7 mouse cellular contexts compared by ENCODE assay signal in the genomic region with DNA sequence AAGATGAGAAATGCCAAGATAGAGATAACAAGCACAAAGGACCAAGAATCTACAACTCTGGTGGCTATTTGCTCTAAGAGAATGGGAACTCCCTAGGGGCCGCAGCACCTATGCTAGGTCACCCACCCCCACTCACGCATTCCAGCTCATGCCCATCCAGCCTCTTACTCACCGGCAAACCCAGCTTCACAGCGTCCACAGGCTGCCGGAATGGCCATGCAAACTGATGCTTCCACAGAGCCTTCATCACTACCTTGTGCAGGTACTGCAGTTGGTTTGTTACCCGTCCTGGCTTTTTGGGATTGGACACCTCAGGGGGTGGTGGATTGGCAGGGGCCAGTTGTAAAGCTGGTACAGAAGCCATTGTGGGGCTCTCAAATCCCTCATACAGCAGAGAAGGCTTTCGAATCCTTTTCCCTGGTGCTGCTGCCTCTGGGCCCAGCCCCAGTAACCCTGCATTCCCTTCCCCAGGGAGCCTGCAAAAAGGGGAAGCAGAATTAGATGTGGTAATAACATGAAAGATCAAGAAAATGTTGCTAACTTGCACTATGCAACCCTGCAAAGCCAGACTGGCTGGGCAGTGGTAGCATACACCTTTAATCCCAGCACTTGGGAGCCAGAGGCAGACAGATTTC. TPM values are rescaled to one million over a fixed set of nuclear protein-coding genes. Genes with fewer than 3 reads are reported as not detected.
A peak's percentile ranks its signal among the peaks of the same experiment; 100 is the strongest.
DNase-seq lines count a peak whose midpoint lies in the region; ATAC-seq lines count a peak whose summit lies in the region.

No protein-coding gene starts in this region.

- H3K9ac ChIP-seq in neural tube, embryonic 11.5 days (ENCODE audit: low read length), result peak overlapping the region; percentile 3
- H3K9ac ChIP-seq in embryonic facial prominence, embryonic 11.5 days (replicated peaks; ENCODE audit: low read length), result peak overlapping the region; percentile 15
- peak overlapping the region; percentile 59 for H3K9ac ChIP-seq in hindbrain, embryonic 16.5 days (ENCODE audit: low read depth, low read length)

- ATAC-seq in neural tube, embryonic 11.5 days (ENCODE audit: insufficient read depth, low FRiP score, low TSS enrichment), result no peak
- ATAC-seq in embryonic facial prominence, embryonic 11.5 days (replicated peaks; ENCODE audit: insufficient number of reproducible peaks, low FRiP score, low TSS enrichment, low read depth), result no peak
- no peak for ATAC-seq in hindbrain, embryonic 16.5 days
- ATAC-seq in monocyte, adult 5-6 weeks (replicated peaks; ENCODE audit: insufficient number of reproducible peaks, low FRiP score, low TSS enrichment, poor library complexity, severe bottlenecking), result 0 out of 2 replicates have a peak, but pooled peaks have one; percentile 20

- H3K4me3 ChIP-seq in neural tube, embryonic 11.5 days (ENCODE audit: low read depth, low read length), result peak overlapping the region; percentile 99
- H3K4me3 ChIP-seq in embryonic facial prominence, embryonic 11.5 days (ENCODE audit: low read depth, low read length), result peak overlapping the region; percentile 100
- peak overlapping the region; percentile 86 for H3K4me3 ChIP-seq in hindbrain, embryonic 16.5 days (ENCODE audit: low read length)

- peaks cover 10% of the 10 kb centered on the region for H3K4me1 ChIP-seq in neural tube, embryonic 11.5 days (ENCODE audit: control insufficient read depth, insufficient read depth, low read length)
- peaks cover 6% of the 10 kb centered on the region; the same call in 1 of the 2 replicates for H3K4me1 ChIP-seq in embryonic facial prominence, embryonic 11.5 days (ENCODE audit: control insufficient read depth, insufficient read depth, low read length)
- peaks cover 11% of the 10 kb centered on the region for H3K4me1 ChIP-seq in hindbrain, embryonic 16.5 days (ENCODE audit: control insufficient read depth, insufficient read depth, low read depth, low read length)

- WGBS in neural tube, embryonic 11.5 days, result 44% methylated on average over 7 of the region's 7 CpGs
- 40% methylated on average over 7 of the region's 7 CpGs for WGBS in embryonic facial prominence, embryonic 11.5 days
- 45% methylated on average over 7 of the region's 7 CpGs for WGBS in hindbrain, embryonic 16.5 days

- H3K27ac ChIP-seq in neural tube, embryonic 11.5 days (ENCODE audit: low read depth, low read length), result no peak overlapping the region
- no peak overlapping the region for H3K27ac ChIP-seq in embryonic facial prominence, embryonic 11.5 days (replicated peaks; ENCODE audit: low read depth, low read length)
- no peak overlapping the region for H3K27ac ChIP-seq in hindbrain, embryonic 16.5 days (ENCODE audit: low read depth, low read length)

- H3K27me3 ChIP-seq in neural tube, embryonic 11.5 days (ENCODE audit: control insufficient read depth, insufficient read depth, low read length), result no peaks in the 10 kb centered on the region
- no peaks in the 10 kb centered on the region for H3K27me3 ChIP-seq in embryonic facial prominence, embryonic 11.5 days (ENCODE audit: control insufficient read depth, insufficient read depth, low read length)
- H3K27me3 ChIP-seq in hindbrain, embryonic 16.5 days (replicated peaks; ENCODE audit: control insufficient read depth, insufficient read depth, low read length), result no peaks in the 10 kb centered on the region

- H3K9me3 ChIP-seq in neural tube, embryonic 11.5 days (ENCODE audit: control insufficient read depth, low read length), result no peaks in the 10 kb centered on the region
- no peaks in the 10 kb centered on the region for H3K9me3 ChIP-seq in embryonic facial prominence, embryonic 11.5 days (replicated peaks; ENCODE audit: control insufficient read depth, low read length)
- no peaks in the 10 kb centered on the region for H3K9me3 ChIP-seq in hindbrain, embryonic 16.5 days (ENCODE audit: control insufficient read depth, low read length)

- peaks cover 36% of the 10 kb centered on the region for H3K36me3 ChIP-seq in neural tube, embryonic 11.5 days (ENCODE audit: control insufficient read depth, insufficient read depth, low read length)
- H3K36me3 ChIP-seq in embryonic facial prominence, embryonic 11.5 days (replicated peaks; ENCODE audit: control insufficient read depth, insufficient read depth, low read depth, low read length), result peaks cover 40% of the 10 kb centered on the region
- peaks cover 45% of the 10 kb centered on the region for H3K36me3 ChIP-seq in hindbrain, embryonic 16.5 days (ENCODE audit: control insufficient read depth, insufficient read depth, low read length)

- DNase-seq in neural tube, embryonic 11.5 days (ENCODE audit: low spot score), result no peak
- no peak for DNase-seq in neural tube, embryonic 10.5 days (ENCODE audit: extremely low spot score, low spot score)
- DNase-seq in embryonic facial prominence, embryonic 11.5 days (ENCODE audit: low spot score), result no peak
- DNase-seq in frontal cortex, adult 2 months (ENCODE audit: extremely low spot score in 1 of 2, low spot score in 1 of 2), result no peak
- DNase-seq in ovary, postnatal 14 days (ENCODE audit: low spot score), result no peak

- peak overlapping the region; percentile 77 for H3K4me2 ChIP-seq in neural tube, embryonic 11.5 days (ENCODE audit: low read depth)
- H3K4me2 ChIP-seq in embryonic facial prominence, embryonic 11.5 days (ENCODE audit: low read depth, low read length), result peak overlapping the region; percentile 81
- H3K4me2 ChIP-seq in hindbrain, embryonic 16.5 days (ENCODE audit: low read length), result peak overlapping the region; percentile 84

RNA-seq across cellular contexts. Expression of gene H2-DMa, which starts 2.5 kb away (rescaled TPM):
- 9.2 and 10.3 TPM in 2 replicates for polyA plus RNA-seq in neural tube, embryonic 11.5 days (2014; fragmentation: Nextera tagmentation; extraction: Ambion mirVana)
- 9.4 and 9.7 TPM in 2 replicates for polyA plus RNA-seq in embryonic facial prominence, embryonic 11.5 days (2014; fragmentation: Nextera tagmentation; extraction: Ambion mirVana)
- 20.5 and 20.9 TPM in 2 replicates for polyA plus RNA-seq in hindbrain, embryonic 16.5 days (2015; fragmentation: Nextera tagmentation; extraction: Ambion mirVana)
- total RNA-seq in monocyte, adult 5-6 weeks (2017), result 55.9 to 84.5 TPM (median 72.8 TPM) in 3 replicates
- polyA plus RNA-seq in frontal cortex, adult 2 months (2012; rRNA removed), result 26.3 and 26.8 TPM in 2 replicates

RNA-seq across cellular contexts. Expression of gene Brd2, which starts 5.6 kb away (rescaled TPM):
- polyA plus RNA-seq in neural tube, embryonic 11.5 days (2014; fragmentation: Nextera tagmentation; extraction: Ambion mirVana), result 116 and 133 TPM in 2 replicates
- polyA plus RNA-seq in embryonic facial prominence, embryonic 11.5 days (2014; fragmentation: Nextera tagmentation; extraction: Ambion mirVana), result 95.9 and 114 TPM in 2 replicates
- 98.5 and 123 TPM in 2 replicates for polyA plus RNA-seq in hindbrain, embryonic 16.5 days (2015; fragmentation: Nextera tagmentation; extraction: Ambion mirVana)
- 374 to 583 TPM (median 393 TPM) in 3 replicates for total RNA-seq in monocyte, adult 5-6 weeks (2017)
- polyA plus RNA-seq in frontal cortex, adult 2 months (2012; rRNA removed), result 167 and 194 TPM in 2 replicates

RNA-seq across cellular contexts. Expression of gene H2-Oa, which starts 24.7 kb away (rescaled TPM):
- 0.93 TPM in 1 of 2 replicates, not detected in the other for polyA plus RNA-seq in neural tube, embryonic 11.5 days (2014; fragmentation: Nextera tagmentation; extraction: Ambion mirVana)
- 0.20 and 0.26 TPM in 2 replicates for polyA plus RNA-seq in embryonic facial prominence, embryonic 11.5 days (2014; fragmentation: Nextera tagmentation; extraction: Ambion mirVana)
- polyA plus RNA-seq in hindbrain, embryonic 16.5 days (2015; fragmentation: Nextera tagmentation; extraction: Ambion mirVana), result 0.14 TPM in 1 of 2 replicates, not detected in the other
- 7.8 to 18.9 TPM (median 17.6 TPM) in 3 replicates for total RNA-seq in monocyte, adult 5-6 weeks (2017)
- polyA plus RNA-seq in frontal cortex, adult 2 months (2012; rRNA removed), result 1.1 and 1.2 TPM in 2 replicates

RNA-seq across cellular contexts. Expression of gene H2-DMb2, which starts 26.3 kb away (rescaled TPM):
- polyA plus RNA-seq in neural tube, embryonic 11.5 days (2014; fragmentation: Nextera tagmentation; extraction: Ambion mirVana), result not detected in 2 replicates
- not detected in 2 replicates for polyA plus RNA-seq in embryonic facial prominence, embryonic 11.5 days (2014; fragmentation: Nextera tagmentation; extraction: Ambion mirVana)
- polyA plus RNA-seq in hindbrain, embryonic 16.5 days (2015; fragmentation: Nextera tagmentation; extraction: Ambion mirVana), result 0.25 and 0.28 TPM in 2 replicates
- 71.7 to 98.5 TPM (median 90.4 TPM) in 3 replicates for total RNA-seq in monocyte, adult 5-6 weeks (2017)
- 0.99 and 1.1 TPM in 2 replicates for polyA plus RNA-seq in frontal cortex, adult 2 months (2012; rRNA removed)

RNA-seq across cellular contexts. Expression of gene H2-DMb1, which starts 36.0 kb away (rescaled TPM):
- not detected in 2 replicates for polyA plus RNA-seq in neural tube, embryonic 11.5 days (2014; fragmentation: Nextera tagmentation; extraction: Ambion mirVana)
- polyA plus RNA-seq in embryonic facial prominence, embryonic 11.5 days (2014; fragmentation: Nextera tagmentation; extraction: Ambion mirVana), result 1.3 and 1.4 TPM in 2 replicates
- 0.68 and 1.5 TPM in 2 replicates for polyA plus RNA-seq in hindbrain, embryonic 16.5 days (2015; fragmentation: Nextera tagmentation; extraction: Ambion mirVana)
- total RNA-seq in monocyte, adult 5-6 weeks (2017), result 48.2 to 62.0 TPM (median 61.5 TPM) in 3 replicates
- 3.1 and 3.5 TPM in 2 replicates for polyA plus RNA-seq in frontal cortex, adult 2 months (2012; rRNA removed)

Comparison
In these comparisons a context has a peak if more than half of its experiments do, and no peak if none do; other contexts are left out.
1. H3K9ac ChIP-seq: peak in every context shown above with its lines; median percentile 59 in hindbrain, embryonic 16.5 days; 15 in embryonic facial prominence, embryonic 11.5 days; 3 in neural tube, embryonic 11.5 days.